Mouse (Mus musculus): ENCODE data around the gene Med18. TPM values are rescaled to one million over a fixed set of nuclear protein-coding genes. Genes with fewer than 3 reads are reported as not detected.

The Med18 gene
- 14.0 TPM for polyA plus RNA-seq (2017; shearing (Covaris generic))

DNA sequence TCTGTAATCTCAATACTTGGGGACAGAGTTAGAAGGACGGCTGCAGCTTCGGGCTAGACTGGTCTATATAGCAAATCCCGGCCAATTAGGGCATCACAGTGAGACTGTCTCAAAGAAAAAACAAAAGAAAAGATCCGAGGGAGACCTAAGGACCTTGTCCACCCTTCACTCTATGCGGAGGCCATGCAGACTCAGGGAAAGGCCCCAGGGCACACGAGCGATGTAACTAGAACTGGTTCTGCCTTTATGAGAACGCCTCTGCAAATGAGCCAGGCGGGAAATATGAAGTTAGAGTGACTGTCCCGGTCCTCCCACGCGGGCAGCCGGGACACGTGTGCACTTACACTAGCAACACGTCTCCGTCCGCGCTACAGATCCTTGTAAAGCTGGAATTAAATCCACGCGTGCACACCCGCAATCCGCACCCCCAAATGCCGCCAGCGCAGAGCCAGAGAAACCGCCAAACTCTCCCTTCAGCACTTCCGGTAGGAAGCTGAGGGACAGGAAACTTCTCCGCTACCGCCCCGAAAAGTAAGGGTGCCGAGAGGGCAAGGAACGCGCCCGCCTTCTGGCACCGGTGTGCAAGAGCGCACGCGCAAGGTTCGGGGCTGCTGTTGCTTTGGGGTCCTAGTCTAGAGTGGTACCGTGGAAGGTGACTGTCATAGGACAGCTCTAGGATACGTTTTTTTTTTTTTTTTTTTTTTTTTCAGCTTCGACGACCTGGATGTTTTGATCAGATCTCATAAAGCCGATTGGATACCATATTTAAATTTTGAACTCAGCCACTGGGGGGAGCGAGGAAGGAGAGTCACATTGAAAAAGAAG lies at the start of gene Med18:
Gene Med18 (minus strand): TSS at position 492 of the 825 bp plus-strand sequence.

DNA sequence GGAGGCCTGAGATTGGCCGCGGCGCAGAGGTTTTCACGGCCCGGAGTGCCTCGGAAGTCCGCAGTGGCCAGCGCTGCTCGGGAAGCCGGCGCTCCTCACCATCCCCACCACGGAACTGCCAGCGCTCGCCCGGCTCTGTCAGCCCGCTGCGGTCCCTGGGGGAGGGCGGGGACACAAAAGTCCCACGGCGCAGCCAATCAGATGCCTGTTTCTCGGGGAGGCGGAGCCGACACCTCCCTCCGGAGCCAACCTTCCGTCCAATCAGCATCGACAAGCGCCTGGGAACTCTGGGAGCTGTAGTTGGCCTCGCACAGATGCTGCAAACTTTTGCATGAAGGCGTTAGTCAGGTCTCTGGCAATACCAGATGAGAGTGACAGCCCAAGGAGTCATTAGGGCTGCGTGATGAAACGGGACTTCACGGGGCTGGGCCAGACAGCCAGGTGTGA lies 46.7 kb upstream of the Med18 start, which contains the start of gene Sesn2:
Gene Sesn2 (minus strand): TSS at position 150 of the 447 bp plus-strand sequence.

DNA sequence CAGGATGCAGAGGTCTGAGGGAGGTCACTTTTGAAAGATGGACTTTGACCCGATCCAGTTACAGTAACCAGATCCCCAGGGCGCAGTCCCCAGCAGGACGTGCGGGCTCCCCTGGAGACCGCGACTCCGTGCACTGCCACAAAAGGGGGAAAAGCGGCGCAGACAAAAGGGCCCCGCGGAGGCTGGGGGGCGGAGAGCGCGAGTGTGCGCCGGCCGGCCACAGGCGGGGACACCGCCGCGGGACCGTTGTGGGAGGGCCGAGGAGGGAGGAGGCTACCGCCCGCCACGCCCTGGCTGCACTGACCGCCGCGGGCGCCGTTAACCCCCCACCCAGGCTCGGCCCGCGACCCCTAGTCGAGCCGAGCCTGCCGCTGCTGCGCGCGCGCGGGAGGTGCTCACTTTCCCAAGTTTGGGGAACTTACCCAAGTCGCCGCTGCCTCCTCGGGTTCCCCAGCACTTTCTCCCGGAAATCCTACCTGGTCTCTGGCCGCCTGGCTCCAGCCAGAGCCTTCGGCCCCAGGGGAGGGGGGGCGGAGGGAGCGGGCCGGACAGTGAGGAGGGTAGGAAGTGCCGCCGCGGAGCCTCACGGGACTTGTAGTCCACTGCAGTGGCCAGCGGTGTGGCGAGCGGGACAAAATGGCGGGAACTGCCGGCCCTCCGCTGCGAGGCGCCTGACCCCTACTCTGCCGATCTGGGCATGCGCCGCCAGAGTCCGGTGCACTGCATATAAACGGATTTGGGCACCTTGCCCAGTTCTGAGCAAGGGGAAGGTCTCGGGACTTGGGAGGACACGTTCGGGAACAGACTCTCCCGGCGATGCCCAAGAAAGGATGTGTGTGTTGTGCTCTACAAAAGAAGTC lies 41.6 kb downstream of the Med18 start, which contains the start of gene Phactr4:
Gene Phactr4 (minus strand): TSS at position 567 of the 860 bp plus-strand sequence.

Other genes starting within 250 kb of the Med18 start
- 4.5 TPM for gene Gmeb1, start 202.3 kb downstream of the Med18 start, polyA plus RNA-seq (2017; shearing (Covaris generic))
- 45.0 TPM for gene Taf12, start 189.5 kb downstream of the Med18 start, polyA plus RNA-seq (2017; shearing (Covaris generic))
- gene Rab42, start 160.5 kb downstream of the Med18 start, polyA plus RNA-seq (2017; shearing (Covaris generic)): not detected
- gene Trnau1ap, start 134.4 kb downstream of the Med18 start, polyA plus RNA-seq (2017; shearing (Covaris generic)): 52.3 TPM
- gene Rcc1, start 110.3 kb downstream of the Med18 start, polyA plus RNA-seq (2017; shearing (Covaris generic)): 23.4 TPM
- 3.0 TPM for gene Phactr4, start 41.4 kb downstream of the Med18 start, polyA plus RNA-seq (2017; shearing (Covaris generic))
- gene Sesn2, start 46.6 kb upstream of the Med18 start, polyA plus RNA-seq (2017; shearing (Covaris generic)): 18.6 TPM
- 75.0 TPM for gene Atpif1, start 69.7 kb upstream of the Med18 start, polyA plus RNA-seq (2017; shearing (Covaris generic))
- 233 TPM for gene Dnajc8, start 71.6 kb upstream of the Med18 start, polyA plus RNA-seq (2017; shearing (Covaris generic))
- not detected for gene Ptafr, start 100.1 kb upstream of the Med18 start, polyA plus RNA-seq (2017; shearing (Covaris generic))
- 59.9 TPM for gene Eya3, start 175.1 kb upstream of the Med18 start, polyA plus RNA-seq (2017; shearing (Covaris generic))